Mouse (Mus musculus) intestine, embryonic 15.5 days (tissue): Measurements from ENCODE around the gene Ruvbl2. TPM values are rescaled to one million over a fixed set of nuclear protein-coding genes. Genes with fewer than 3 reads are reported as not detected.
A peak's percentile ranks its signal among the peaks of the same experiment; 100 is the strongest.
"Not testable (repeated sequence)": the region's sequence is repeated elsewhere in the genome, so short reads cannot be mapped to it uniquely, and the experiment has no call there.

Experiments used
- ATAC-seq: fragments of 200-750 bp; cut with Nextera tagmentation; 2 replicates; pipeline ENCODE4 v1.8.0; 2017; ENCODE audit warnings: moderate TSS enrichment, moderate library complexity
- H3K27ac ChIP-seq: fragments of 300-500 bp; sonication (generic); 2 replicates; pipeline ENCODE4 v1.5.1; 2015; ENCODE audit warnings: mild to moderate bottlenecking, inconsistent platforms
- H3K27me3 ChIP-seq: fragments of 300-500 bp; sonication (generic); replicated peaks from 2 replicates; pipeline ENCODE4 v1.6.1; 2015; ENCODE audit warnings: inconsistent platforms
- H3K36me3 ChIP-seq: fragments of 300-500 bp; sonication (generic); 2 replicates; pipeline ENCODE4 v1.6.1; 2015; ENCODE audit warnings: inconsistent platforms
- H3K4me1 ChIP-seq: fragments of 300-500 bp; sonication (generic); replicated peaks from 2 replicates; pipeline ENCODE4 v1.6.1; 2015; ENCODE audit warnings: inconsistent platforms
- H3K4me2 ChIP-seq: fragments of 300-500 bp; sonication (generic); replicated peaks from 2 replicates; pipeline ENCODE4 v1.6.1; 2015; ENCODE audit warnings: mild to moderate bottlenecking, inconsistent platforms
- H3K4me3 ChIP-seq: fragments of 300-500 bp; sonication (generic); replicated peaks from 2 replicates; pipeline ENCODE4 v1.5.1; 2015; ENCODE audit warnings: inconsistent platforms
- H3K9ac ChIP-seq: fragments of 300-500 bp; sonication (generic); 2 replicates; pipeline ENCODE4 v1.6.1; 2015; ENCODE audit warnings: inconsistent platforms
- H3K9me3 ChIP-seq: fragments of 300-500 bp; sonication (generic); 2 replicates; pipeline ENCODE4 v1.6.1; 2016; ENCODE audit warnings: inconsistent platforms
- WGBS: fragments of 180-500 bp; shearing (Covaris S2); methylation state at CpG from one replicate; pipeline ENCODE4 v1.1.7; 2015; 5-methylcytosine and 5-hydroxymethylcytosine counted together
- polyA plus RNA-seq: library from polyadenylated mRNA; unstranded; fragments of >200 nt; fragmentation: Nextera tagmentation; extraction: Ambion mirVana; gene quantifications from 2 replicates; pipeline ENCODE4 v1.2.1, GENCODE M21; 2015

Ruvbl2 gene
- polyA plus RNA-seq, 1 experiment from 2014 or later = 150 TPM

- H3K4me1 ChIP-seq = peaks cover 18% of the 10 kb centered on the region
- H3K27me3 ChIP-seq = no peaks in the 10 kb centered on the region
- H3K4me2 ChIP-seq = peak overlapping the region; percentile 89
- H3K9ac ChIP-seq = peak overlapping the region; percentile 90; the same call in 1 of the 2 replicates
- peak overlapping the region; percentile 86 for H3K4me3 ChIP-seq
- peak; percentile 48; the same call in 1 of the 2 replicates for ATAC-seq
- H3K27ac ChIP-seq = no peak overlapping the region
- H3K9me3 ChIP-seq = no peaks in the 10 kb centered on the region
- 28% methylated on average over 7 of the region's 7 CpGs for WGBS
- H3K36me3 ChIP-seq = peaks cover 16% of the 10 kb centered on the region
Observed at GRCm38 (mm10) chr7:45467090-45467670, 29.3 kb upstream of the Ruvbl2 start.

GRCm38 (mm10) chr7:45466283-45467089 lies 28.6 kb upstream of the Ruvbl2 start, which contains the start of gene Bax:
Gene Bax (minus strand): TSS chr7:45466898.
- H3K36me3 ChIP-seq = peaks cover 16% of the 10 kb centered on the region
- WGBS = under 1% methylated on average over 58 of the region's 58 CpGs

GRCm38 (mm10) chr7:45465549-45465948 lies 27.7 kb upstream of the Ruvbl2 start:
- ATAC-seq = no peak
- H3K4me2 ChIP-seq = peak overlapping the region; percentile 89
- peak overlapping the region; percentile 86 for H3K4me3 ChIP-seq
- H3K9me3 ChIP-seq = no peaks in the 10 kb centered on the region
- no peaks in the 10 kb centered on the region for H3K27me3 ChIP-seq
- 0 out of 2 replicates have a peak overlapping the region, but pooled peaks have one; percentile 58 for H3K27ac ChIP-seq
- peaks cover 28% of the 10 kb centered on the region for H3K4me1 ChIP-seq
- peak overlapping the region; percentile 90 for H3K9ac ChIP-seq
- peaks cover 16% of the 10 kb centered on the region for H3K36me3 ChIP-seq
- WGBS = 74% methylated on average over 9 of the region's 9 CpGs

More at GRCm38 (mm10) chr7:45466283-45467089, 28.6 kb upstream of the Ruvbl2 start, which contains the start of gene Bax:
- no peaks in the 10 kb centered on the region for H3K27me3 ChIP-seq
- peaks cover 23% of the 10 kb centered on the region for H3K4me1 ChIP-seq
- peak within 1 kb of the TSS; percentile 90 for H3K9ac ChIP-seq
- H3K27ac ChIP-seq = peak within 1 kb of the TSS; percentile 58
- H3K4me3 ChIP-seq = peak within 1 kb of the TSS; percentile 86
- H3K4me2 ChIP-seq = peak within 1 kb of the TSS; percentile 89
- H3K9me3 ChIP-seq = no peaks in the 10 kb centered on the region
- peak; percentile 86 for ATAC-seq

GRCm38 (mm10) chr7:45465112-45465511 lies 27.2 kb upstream of the Ruvbl2 start:
- Histone ChIP-seq H3K9ac (no peak overlapping the region), H3K4me2 (peak overlapping the region; percentile 89), H3K4me1 (peaks cover 32% of the 10 kb centered on the region), H3K36me3 (peaks cover 16% of the 10 kb centered on the region), H3K4me3 (no peak overlapping the region), H3K9me3 (no peaks in the 10 kb centered on the region), H3K27me3 (no peaks in the 10 kb centered on the region), H3K27ac (no peak overlapping the region)
- ATAC-seq = no peak
- WGBS = 94% methylated on average over 12 of the region's 12 CpGs

GRCm38 (mm10) chr7:45463987-45464778 lies 26.3 kb upstream of the Ruvbl2 start:
- Histone ChIP-seq H3K36me3 (peaks cover 16% of the 10 kb centered on the region), H3K4me3 (no peak overlapping the region), H3K27me3 (no peaks in the 10 kb centered on the region), H3K4me1 (peaks cover 32% of the 10 kb centered on the region), H3K27ac (no peak overlapping the region), H3K9me3 (no peaks in the 10 kb centered on the region), H3K4me2 (no peak overlapping the region), H3K9ac (no peak overlapping the region)
- no peak for ATAC-seq
- 91% methylated on average over 7 of the region's 7 CpGs for WGBS

- peaks cover 16% of the 10 kb centered on the region for H3K36me3 ChIP-seq
- not testable (repeated sequence) for H3K4me2 ChIP-seq, H3K9ac ChIP-seq, H3K27ac ChIP-seq, ATAC-seq, H3K9me3 ChIP-seq, H3K4me3 ChIP-seq, H3K27me3 ChIP-seq
- 76% methylated on average over 4 of the region's 4 CpGs for WGBS
- H3K4me1 ChIP-seq = peaks cover 38% of the 10 kb centered on the region
Observed at GRCm38 (mm10) chr7:45462868-45463267, 25.0 kb upstream of the Ruvbl2 start.

- H3K9me3 ChIP-seq = no peaks in the 10 kb centered on the region
- H3K36me3 ChIP-seq = peaks cover 16% of the 10 kb centered on the region
Observed at GRCm38 (mm10) chr7:45462325-45462724, 24.4 kb upstream of the Ruvbl2 start.

GRCm38 (mm10) chr7:45461781-45462180 lies 23.9 kb upstream of the Ruvbl2 start:
- no peak overlapping the region for H3K4me3 ChIP-seq
- 71% methylated on average over 4 of the region's 4 CpGs for WGBS
- peak overlapping the region; percentile 89 for H3K27ac ChIP-seq
- ATAC-seq = no peak
- H3K4me1 ChIP-seq = peaks cover 44% of the 10 kb centered on the region
- no peak overlapping the region for H3K9ac ChIP-seq
- peaks cover 21% of the 10 kb centered on the region for H3K36me3 ChIP-seq
- H3K27me3 ChIP-seq = no peaks in the 10 kb centered on the region
- peak overlapping the region; percentile 14; the same call in 1 of the 2 replicates for H3K4me2 ChIP-seq
- H3K9me3 ChIP-seq = no peaks in the 10 kb centered on the region

More at GRCm38 (mm10) chr7:45462325-45462724, 24.4 kb upstream of the Ruvbl2 start:
- H3K27ac ChIP-seq = no peak overlapping the region
- H3K9ac ChIP-seq = no peak overlapping the region
- WGBS = 80% methylated on average over 4 of the region's 4 CpGs
- ATAC-seq = no peak
- no peak overlapping the region for H3K4me2 ChIP-seq
- H3K4me3 ChIP-seq = no peak overlapping the region
- no peaks in the 10 kb centered on the region for H3K27me3 ChIP-seq
- H3K4me1 ChIP-seq = peaks cover 43% of the 10 kb centered on the region

- H3K4me1 ChIP-seq = peaks cover 44% of the 10 kb centered on the region
Observed at GRCm38 (mm10) chr7:45461326-45461725, 23.4 kb upstream of the Ruvbl2 start.

GRCm38 (mm10) chr7:45460860-45461314 lies 23.0 kb upstream of the Ruvbl2 start:
- Histone ChIP-seq H3K4me3 (peak overlapping the region; percentile 29), H3K9ac (peak overlapping the region; percentile 43; the same call in 1 of the 2 replicates), H3K27ac (peak overlapping the region; percentile 89), H3K9me3 (no peaks in the 10 kb centered on the region), H3K4me2 (peak overlapping the region; percentile 57), H3K36me3 (peaks cover 25% of the 10 kb centered on the region), H3K4me1 (peaks cover 41% of the 10 kb centered on the region), H3K27me3 (no peaks in the 10 kb centered on the region)
- WGBS = 5% methylated on average over 13 of the region's 13 CpGs
- peak; percentile 64 for ATAC-seq

More at GRCm38 (mm10) chr7:45461326-45461725, 23.4 kb upstream of the Ruvbl2 start:
- no peaks in the 10 kb centered on the region for H3K27me3 ChIP-seq
- H3K27ac ChIP-seq = peak overlapping the region; percentile 89
- peak; percentile 2 for ATAC-seq
- H3K4me3 ChIP-seq = no peak overlapping the region
- peak overlapping the region; percentile 57 for H3K4me2 ChIP-seq
- 46% methylated on average over 5 of the region's 5 CpGs for WGBS
- peaks cover 21% of the 10 kb centered on the region for H3K36me3 ChIP-seq
- H3K9me3 ChIP-seq = no peaks in the 10 kb centered on the region
- H3K9ac ChIP-seq = no peak overlapping the region

GRCm38 (mm10) chr7:45460377-45460776 lies 22.5 kb upstream of the Ruvbl2 start:
- no peaks in the 10 kb centered on the region for H3K27me3 ChIP-seq
- peak overlapping the region; percentile 29 for H3K4me3 ChIP-seq
- H3K36me3 ChIP-seq = peaks cover 25% of the 10 kb centered on the region
- ATAC-seq = no peak
- peak overlapping the region; percentile 89 for H3K27ac ChIP-seq
- H3K9me3 ChIP-seq = no peaks in the 10 kb centered on the region
- peaks cover 35% of the 10 kb centered on the region for H3K4me1 ChIP-seq
- peak overlapping the region; percentile 57 for H3K4me2 ChIP-seq
- H3K9ac ChIP-seq = peak overlapping the region; percentile 43
- WGBS = 57% methylated on average over 7 of the region's 7 CpGs
